In the genomic region with DNA sequence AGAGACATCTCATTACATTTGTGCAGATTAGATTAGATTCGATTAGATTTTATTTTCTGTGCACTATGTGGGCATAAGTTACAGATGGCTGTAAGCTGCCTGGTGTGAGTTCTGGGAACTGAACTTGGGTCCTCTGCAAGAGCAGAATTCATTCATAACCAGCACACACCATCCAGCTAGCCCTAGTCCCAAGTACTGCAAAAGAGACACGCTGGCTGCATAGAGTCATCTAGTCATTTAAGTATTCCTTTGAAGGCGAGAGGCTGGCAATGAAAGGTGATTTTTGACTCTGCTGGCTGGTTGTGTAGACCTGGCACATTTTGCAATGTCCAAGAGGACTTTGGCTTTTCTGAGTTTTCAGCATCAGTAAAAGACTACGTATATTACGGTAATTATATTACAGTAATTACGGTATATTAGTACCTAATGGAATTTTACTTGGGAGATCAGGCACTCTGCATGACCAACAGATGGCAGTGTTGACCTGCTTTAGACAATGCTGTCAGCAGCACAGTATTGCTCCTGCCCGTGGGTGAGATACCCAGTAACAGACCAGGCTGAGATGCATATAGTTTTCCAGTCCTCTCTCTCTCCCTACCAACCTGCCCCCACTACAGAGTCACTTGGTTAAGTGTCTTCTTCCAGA, we compare ENCODE assay signal across 8 mouse cellular contexts.
DNase-seq lines count a peak whose midpoint lies in the region; ATAC-seq and TF ChIP-seq lines count a peak whose summit lies in the region.

No protein-coding gene starts in this region.

- no peak overlapping the region for H3K9ac ChIP-seq in liver, embryonic 13.5 days
- H3K9ac ChIP-seq in neural tube, embryonic 14.5 days (replicated peaks; ENCODE audit: low read depth, low read length) = no peak overlapping the region

- H3K4me1 ChIP-seq in E14TG2a.4 (replicated peaks; ENCODE audit: low read depth, low read length) = peaks cover 30% of the 10 kb centered on the region
- no peaks in the 10 kb centered on the region for H3K4me1 ChIP-seq in forebrain, embryonic 10.5 days
- H3K4me1 ChIP-seq in liver, embryonic 13.5 days (replicated peaks) = peaks cover 44% of the 10 kb centered on the region
- no peaks in the 10 kb centered on the region for H3K4me1 ChIP-seq in neural tube, embryonic 14.5 days (ENCODE audit: control insufficient read depth, insufficient read depth, low read length)

- WGBS in forebrain, embryonic 10.5 days = 28% methylated on average over 7 of the region's 7 CpGs
- WGBS in liver, embryonic 13.5 days (ENCODE audit: insufficient replicate concordance) = 31% methylated on average over 7 of the region's 7 CpGs
- WGBS in neural tube, embryonic 14.5 days = 30% methylated on average over 7 of the region's 7 CpGs

- H3K36me3 ChIP-seq in E14TG2a.4 (ENCODE audit: insufficient read depth, low read length) = no peaks in the 10 kb centered on the region
- no peaks in the 10 kb centered on the region for H3K36me3 ChIP-seq in forebrain, embryonic 10.5 days (replicated peaks)
- H3K36me3 ChIP-seq in liver, embryonic 13.5 days = no peaks in the 10 kb centered on the region
- H3K36me3 ChIP-seq in neural tube, embryonic 14.5 days (ENCODE audit: control insufficient read depth, insufficient read depth, low read length) = no peaks in the 10 kb centered on the region

- no peaks in the 10 kb centered on the region for H3K27me3 ChIP-seq in E14TG2a.4 (ENCODE audit: insufficient read depth, low read length)
- H3K27me3 ChIP-seq in forebrain, embryonic 10.5 days (ENCODE audit: poor library complexity, severe bottlenecking) = no peaks in the 10 kb centered on the region
- H3K27me3 ChIP-seq in liver, embryonic 13.5 days = peaks cover 3% of the 10 kb centered on the region; the same call in 1 of the 2 replicates
- no peaks in the 10 kb centered on the region for H3K27me3 ChIP-seq in neural tube, embryonic 14.5 days (ENCODE audit: control insufficient read depth, insufficient read depth, low read length)

- intact Hi-C loops in heart, postnatal 10 days (cut with DNase I) = loop anchor here (1.0 to 10.0 kb wide), 4 partner anchors 268 to 501 kb away; no protein-coding TSS in a partner anchor

- ATAC-seq in liver, embryonic 13.5 days (ENCODE audit: low read depth) = peak; percentile 49
- ATAC-seq in neural tube, embryonic 14.5 days (ENCODE audit: low read depth) = peak; percentile 96

- peak; percentile 46 for DNase-seq in c-Kit-positive CD71-negative TER-119-negative erythroid progenitor cells, embryonic 14.5 days (ENCODE audit: low read depth)
- DNase-seq in forebrain, embryonic 10.5 days (ENCODE audit: extremely low spot score, low spot score) = peak; percentile 69
- peak; percentile 82 to 88 for DNase-seq in heart, postnatal 10 days
- DNase-seq in kidney, postnatal 36 days = peak; percentile 72 to 75
- DNase-seq in liver, embryonic 13.5 days = peak; percentile 71
- peak; percentile 63 for DNase-seq in testis, postnatal 14 days (ENCODE audit: low spot score)

- peak; percentile 90 for TF ChIP-seq CTCF in E14TG2a.4 (conservative IDR thresholded peaks at IDR 0.05; ENCODE audit: low read length)

- H3K4me2 ChIP-seq in liver, embryonic 13.5 days = no peak overlapping the region
- no peak overlapping the region for H3K4me2 ChIP-seq in neural tube, embryonic 14.5 days (ENCODE audit: low read depth, low read length)

- H3K27ac ChIP-seq in forebrain, embryonic 10.5 days = no peak overlapping the region
- no peak overlapping the region for H3K27ac ChIP-seq in liver, embryonic 13.5 days
- no peak overlapping the region for H3K27ac ChIP-seq in neural tube, embryonic 14.5 days (ENCODE audit: low read depth, low read length)

- H3K9me3 ChIP-seq in E14TG2a.4 (ENCODE audit: low read length) = peaks cover 3% of the 10 kb centered on the region; the same call in 1 of the 2 replicates
- H3K9me3 ChIP-seq in forebrain, embryonic 10.5 days = no peaks in the 10 kb centered on the region
- no peaks in the 10 kb centered on the region for H3K9me3 ChIP-seq in liver, embryonic 13.5 days (replicated peaks)
- H3K9me3 ChIP-seq in neural tube, embryonic 14.5 days (ENCODE audit: control insufficient read depth, low read length) = no peaks in the 10 kb centered on the region

- H3K4me3 ChIP-seq in E14TG2a.4 (replicated peaks; ENCODE audit: low read length) = no peak overlapping the region
- no peak overlapping the region for H3K4me3 ChIP-seq in forebrain, embryonic 10.5 days
- no peak overlapping the region for H3K4me3 ChIP-seq in liver, embryonic 13.5 days (replicated peaks)
- no peak overlapping the region for H3K4me3 ChIP-seq in neural tube, embryonic 14.5 days (ENCODE audit: low read depth, low read length)
